10 mouse cellular contexts compared by ENCODE assay signal in genomic region chr1:152231717-152232202, GRCm38 (mm10).
DNase-seq lines count a peak whose midpoint lies in the region; ATAC-seq and TF ChIP-seq lines count a peak whose summit lies in the region.
"Had no signal": no experiment of that assay in that cellular context is flagged by ENCODE, and none has a peak within 500 bp of the region (broad histone marks: within the 10 kb centered on the region; RNA-seq: fewer than 3 reads in every experiment).

No protein-coding gene starts in this region.

- DNase-seq in heart, adult 11 months = peak; percentile 79
- DNase-seq in heart, adult 18-20 months = no peak
- DNase-seq in liver, embryonic 14.5 days (ENCODE audit: low read depth in 3 of 3, low spot score in 3 of 3) = no peak
- DNase-seq in liver (no peak), Patski (ENCODE audit: low read depth, low spot score) (no peak)
- peak; percentile 44 for DNase-seq in lung, postnatal 0 days (ENCODE audit: low spot score)
- DNase-seq in thymus, adult 2 months = no peak
- DNase-seq: kidney, adult 9 months had no signal

- POLR2A ChIA-PET in Patski (lab: Charles Lee) = no interaction called here

- H3K4me3 ChIP-seq in liver, embryonic 14.5 days (ENCODE audit: insufficient read depth in 1 of 2, low read depth in 2 of 2, low read length in 2 of 2) = no peak overlapping the region
- no peak overlapping the region for H3K4me3 ChIP-seq in lung, postnatal 0 days (ENCODE audit: low read depth, low read length)
- no peak overlapping the region for H3K4me3 ChIP-seq in thymus, adult 2 months (ENCODE audit: control insufficient read depth, insufficient read depth, low read length)
- no peak overlapping the region for H3K4me3 ChIP-seq in kidney, embryonic 14.5 days (ENCODE audit: low read length)
- H3K4me3 ChIP-seq: embryonic facial prominence, embryonic 12.5 days had no signal

- TF ChIP-seq EP300 in liver, embryonic 14.5 days (IDR thresholded peaks at IDR 0.05; ENCODE audit: low read depth) = no peak
- no peak for TF ChIP-seq EP300 in lung, postnatal 0 days (IDR thresholded peaks at IDR 0.05)

- no peaks in the 10 kb centered on the region for H3K36me3 ChIP-seq in liver, embryonic 14.5 days (replicated peaks; ENCODE audit: control insufficient read depth, insufficient read depth, low read depth)
- no peaks in the 10 kb centered on the region for H3K36me3 ChIP-seq in lung, postnatal 0 days (ENCODE audit: insufficient read depth, low read length)
- no peaks in the 10 kb centered on the region for H3K36me3 ChIP-seq in thymus, adult 2 months (ENCODE audit: control insufficient read depth, insufficient read depth, low read length)
- no peaks in the 10 kb centered on the region for H3K36me3 ChIP-seq in kidney, embryonic 14.5 days (ENCODE audit: control insufficient read depth, insufficient read depth, low read length)
- H3K36me3 ChIP-seq: embryonic facial prominence, embryonic 12.5 days had no signal

- no peak overlapping the region for H3K4me2 ChIP-seq in liver, embryonic 14.5 days (ENCODE audit: low read depth)
- H3K4me2 ChIP-seq in lung, postnatal 0 days (replicated peaks; ENCODE audit: low read depth, low read length) = no peak overlapping the region
- H3K4me2 ChIP-seq in kidney, embryonic 14.5 days (replicated peaks; ENCODE audit: low read depth, low read length) = no peak overlapping the region
- H3K4me2 ChIP-seq: embryonic facial prominence, embryonic 12.5 days had no signal

- H3K9ac ChIP-seq in liver, embryonic 14.5 days (replicated peaks) = no peak overlapping the region
- no peak overlapping the region for H3K9ac ChIP-seq in lung, postnatal 0 days (replicated peaks; ENCODE audit: low read depth)
- no peak overlapping the region for H3K9ac ChIP-seq in kidney, embryonic 14.5 days (ENCODE audit: low read depth, low read length)
- H3K9ac ChIP-seq: embryonic facial prominence, embryonic 12.5 days had no signal

- WGBS in liver, embryonic 14.5 days (ENCODE audit: insufficient replicate concordance) = 64% methylated on average over 11 of the region's 11 CpGs
- 52% methylated on average over 11 of the region's 11 CpGs for WGBS in lung, postnatal 0 days
- 86% methylated on average over 11 of the region's 11 CpGs for WGBS in thymus, adult 2 months
- 80% methylated on average over 11 of the region's 11 CpGs for WGBS in kidney, embryonic 14.5 days

- no peak for ATAC-seq in liver, embryonic 14.5 days (ENCODE audit: insufficient read depth)
- ATAC-seq in Patski = no peak
- ATAC-seq in lung, postnatal 0 days = no peak
- ATAC-seq in kidney, embryonic 14.5 days (ENCODE audit: low FRiP score, low TSS enrichment) = no peak

- no peaks in the 10 kb centered on the region for H3K4me1 ChIP-seq in liver, embryonic 14.5 days (replicated peaks; ENCODE audit: control insufficient read depth in 2 of 2, insufficient read depth in 2 of 2, low read length in 1 of 2)
- no peaks in the 10 kb centered on the region for H3K4me1 ChIP-seq in lung, postnatal 0 days (ENCODE audit: insufficient read depth, low read depth, low read length)
- H3K4me1 ChIP-seq in thymus, adult 2 months (replicated peaks; ENCODE audit: control insufficient read depth, insufficient read depth, low read length) = no peaks in the 10 kb centered on the region
- no peaks in the 10 kb centered on the region for H3K4me1 ChIP-seq in kidney, embryonic 14.5 days (ENCODE audit: control insufficient read depth, insufficient read depth, low read length)
- H3K4me1 ChIP-seq: embryonic facial prominence, embryonic 12.5 days had no signal

- peak; percentile 34; the same call in 1 of the 2 replicates for TF ChIP-seq CTCF in liver, embryonic 14.5 days (IDR thresholded peaks at IDR 0.05; ENCODE audit: low read depth)
- TF ChIP-seq CTCF in Patski (IDR thresholded peaks at IDR 0.05) = peak; percentile 53
- TF ChIP-seq CTCF in lung, postnatal 0 days (IDR thresholded peaks at IDR 0.05) = peak; percentile 65
- TF ChIP-seq CTCF in thymus, adult 2 months (IDR thresholded peaks at IDR 0.05; ENCODE audit: borderline replicate concordance, control insufficient read depth, extremely low read depth, insufficient read depth, low read length, poor library complexity) = no peak

- CTCF ChIA-PET in Patski (lab: Charles Lee) = interaction anchor here (1.9 kb wide), 1 partner anchor 59 kb away, joined by 5 read pairs; no protein-coding TSS in a partner anchor

- no peak for TF ChIP-seq POLR2A in thymus, adult 2 months (IDR thresholded peaks at IDR 0.05; ENCODE audit: control insufficient read depth, extremely low read depth, insufficient read depth, low read length, poor library complexity)

- H3K27me3 ChIP-seq in liver, embryonic 14.5 days (ENCODE audit: control insufficient read depth, insufficient read depth, low read length) = no peaks in the 10 kb centered on the region
- H3K27me3 ChIP-seq in Patski = no peaks in the 10 kb centered on the region
- no peaks in the 10 kb centered on the region for H3K27me3 ChIP-seq in lung, postnatal 0 days (replicated peaks; ENCODE audit: insufficient read depth, low read length)
- H3K27me3 ChIP-seq in thymus, adult 2 months (ENCODE audit: control insufficient read depth, insufficient read depth, low read length) = no peaks in the 10 kb centered on the region
- H3K27me3 ChIP-seq in kidney, embryonic 14.5 days (ENCODE audit: control insufficient read depth, insufficient read depth, low read length) = no peaks in the 10 kb centered on the region
- H3K27me3 ChIP-seq: embryonic facial prominence, embryonic 12.5 days had no signal

- no peaks in the 10 kb centered on the region for H3K9me3 ChIP-seq in liver, embryonic 14.5 days (ENCODE audit: control insufficient read depth, low read length)
- no peaks in the 10 kb centered on the region for H3K9me3 ChIP-seq in lung, postnatal 0 days (ENCODE audit: low read length)
- H3K9me3 ChIP-seq in kidney, embryonic 14.5 days (ENCODE audit: control insufficient read depth, low read length) = no peaks in the 10 kb centered on the region
- H3K9me3 ChIP-seq: embryonic facial prominence, embryonic 12.5 days had no signal

- in situ Hi-C loops in Patski (cut with MboI; ENCODE audit: low pct_unique_long_range_greater_than_20kb) = no loop called here

- no peak overlapping the region for H3K27ac ChIP-seq in liver, embryonic 14.5 days
- H3K27ac ChIP-seq in lung, postnatal 0 days (ENCODE audit: low read length) = no peak overlapping the region
- no peak overlapping the region for H3K27ac ChIP-seq in thymus, adult 2 months (ENCODE audit: control insufficient read depth, insufficient read depth, low read length)
- H3K27ac ChIP-seq in kidney, embryonic 14.5 days (ENCODE audit: low read depth, low read length) = no peak overlapping the region
- H3K27ac ChIP-seq: embryonic facial prominence, embryonic 12.5 days had no signal

Comparison
In these comparisons a context has a peak if more than half of its experiments do, and no peak if none do; other contexts are left out.
1. DNase-seq: peak in heart, adult 11 months (single experiment) and lung, postnatal 0 days (single experiment); none in heart, adult 18-20 months (0 of 2), liver, embryonic 14.5 days (0 of 3), liver (single experiment), Patski (single experiment) and thymus, adult 2 months (single experiment).